Mouse (Mus musculus) lung, embryonic 14.5 days (tissue): Measurements from ENCODE around the gene Gucd1. TPM values are rescaled to one million over a fixed set of nuclear protein-coding genes. Genes with fewer than 3 reads are reported as not detected.
A peak's percentile ranks its signal among the peaks of the same experiment; 100 is the strongest.
"Not testable (repeated sequence)": the region's sequence is repeated elsewhere in the genome, so short reads cannot be mapped to it uniquely, and the experiment has no call there.

ENCODE experiments used
- ATAC-seq: fragments of 200-750 bp; cut with Nextera tagmentation; 2 replicates; pipeline ENCODE4 v1.8.0; 2017; ENCODE audit warnings: mild to moderate bottlenecking, moderate TSS enrichment, moderate library complexity; ENCODE audit not compliant: insufficient read depth
- DNase-seq: peaks from one replicate; pipeline ENCODE4 v3.0.0-alpha.2; 2015
- H3K27ac ChIP-seq: fragments of 300-500 bp; sonication (generic); 2 replicates; pipeline ENCODE4 v1.5.1; 2014; ENCODE audit warnings: low read depth, mild to moderate bottlenecking, moderate library complexity
- H3K27me3 ChIP-seq: fragments of 300-500 bp; sonication (generic); 2 replicates; pipeline ENCODE4 v1.6.1; 2014; ENCODE audit warnings: low read length, control low read depth; ENCODE audit not compliant: insufficient read depth
- H3K36me3 ChIP-seq: fragments of 300-500 bp; sonication (generic); 2 replicates; pipeline ENCODE4 v1.6.1; 2014; ENCODE audit warnings: control low read depth; ENCODE audit not compliant: insufficient read depth
- H3K4me1 ChIP-seq: fragments of 300-500 bp; sonication (generic); 2 replicates; pipeline ENCODE4 v1.6.1; 2014; ENCODE audit warnings: antibody characterized with exemption, control low read depth; ENCODE audit not compliant: insufficient read depth
- H3K4me2 ChIP-seq: fragments of 300-500 bp; sonication (generic); 2 replicates; pipeline ENCODE4 v1.6.1; 2014; ENCODE audit warnings: mild to moderate bottlenecking
- H3K4me3 ChIP-seq: fragments of 300-500 bp; sonication (generic); 2 replicates; pipeline ENCODE4 v1.5.1; 2014; ENCODE audit warnings: low read depth, low read length
- H3K9ac ChIP-seq: fragments of 300-500 bp; sonication (generic); 2 replicates; pipeline ENCODE4 v1.6.1; 2014
- H3K9me3 ChIP-seq: fragments of 300-500 bp; sonication (generic); 2 replicates; pipeline ENCODE4 v1.6.1; 2016; ENCODE audit warnings: low read depth, low read length, control low read depth
- CTCF ChIP-seq: IDR thresholded peaks from 2 replicates; pipeline ENCODE4 v1.5.1; 2016; ENCODE audit warnings: antibody characterized with exemption, low read depth
- WGBS: fragments of 180-500 bp; shearing (Covaris S2); extraction: QIAGEN DNeasy Blood & Tissue Kit; methylation state at CpG from one replicate; pipeline ENCODE4 v1.1.7; 2014; 5-methylcytosine and 5-hydroxymethylcytosine counted together
- polyA plus RNA-seq: library from polyadenylated mRNA; unstranded; fragments of >200 nt; fragmentation: Nextera tagmentation; extraction: Ambion mirVana; gene quantifications from 2 replicates; pipeline ENCODE4 v1.2.1, GENCODE M21; 2014

Gucd1 gene
- polyA plus RNA-seq, 1 experiment from 2014 or later = 32.6 TPM

DNA sequence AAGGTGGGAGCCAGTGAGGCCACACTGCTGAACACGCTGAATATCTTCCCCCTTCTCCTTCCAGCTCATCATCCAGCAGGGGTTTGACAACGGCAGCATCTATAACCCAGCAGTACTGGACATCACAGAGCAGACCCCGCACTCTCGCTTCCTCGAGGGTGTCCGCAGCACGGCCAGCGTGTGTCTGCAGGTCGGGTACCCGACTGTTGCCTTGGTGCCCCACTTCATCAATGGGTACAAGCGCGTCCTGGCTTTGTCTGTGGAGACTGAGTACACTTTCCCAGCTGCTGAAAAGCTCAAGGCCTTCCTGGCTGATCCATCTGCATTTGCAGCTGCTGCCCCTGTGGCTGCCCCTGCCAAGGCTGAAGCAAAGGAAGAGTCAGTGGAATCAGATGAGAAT is 165.2 kb downstream of the Gucd1 start:
- Histone ChIP-seq H3K27ac (no peak overlapping the region), H3K36me3 (no peaks in the 10 kb centered on the region), H3K9me3 (no peaks in the 10 kb centered on the region), H3K4me3 (no peak overlapping the region), H3K27me3 (no peaks in the 10 kb centered on the region), H3K9ac (no peak overlapping the region), H3K4me2 (no peak overlapping the region), H3K4me1 (no peaks in the 10 kb centered on the region)
- WGBS = 94% methylated on average over 12 of the region's 12 CpGs
- DNase-seq (no peak), ATAC-seq (no peak)
- no peak for TF ChIP-seq CTCF

DNA sequence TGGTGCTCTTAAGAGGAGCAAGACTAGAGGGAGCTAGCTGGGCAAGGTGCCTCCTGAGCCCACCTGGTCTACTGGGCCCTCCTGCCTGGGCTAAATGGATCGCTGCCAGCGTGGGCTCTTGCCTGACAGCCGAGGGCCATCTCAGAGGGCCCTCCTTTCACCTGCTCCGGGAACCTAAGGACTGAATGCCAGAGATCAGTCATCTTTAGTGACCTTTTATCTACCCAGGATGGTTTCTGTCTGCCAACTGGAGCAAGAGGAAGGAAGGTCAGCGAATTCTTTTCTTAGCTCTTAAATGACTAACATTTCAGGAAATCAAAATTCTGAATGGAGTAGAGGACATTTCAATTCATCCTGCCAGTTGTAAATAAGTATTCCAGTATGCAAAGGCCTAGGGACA is 167.2 kb downstream of the Gucd1 start:
- WGBS = 73% methylated on average over 5 of the region's 5 CpGs
- H3K27me3 ChIP-seq = no peaks in the 10 kb centered on the region
- no peak for TF ChIP-seq CTCF
- H3K9ac ChIP-seq = no peak overlapping the region
- H3K27ac ChIP-seq = no peak overlapping the region
- no peak overlapping the region for H3K4me3 ChIP-seq
- H3K9me3 ChIP-seq = no peaks in the 10 kb centered on the region
- no peaks in the 10 kb centered on the region for H3K4me1 ChIP-seq
- H3K36me3 ChIP-seq = no peaks in the 10 kb centered on the region
- ATAC-seq (no peak), DNase-seq (no peak)
- no peak overlapping the region for H3K4me2 ChIP-seq

DNA sequence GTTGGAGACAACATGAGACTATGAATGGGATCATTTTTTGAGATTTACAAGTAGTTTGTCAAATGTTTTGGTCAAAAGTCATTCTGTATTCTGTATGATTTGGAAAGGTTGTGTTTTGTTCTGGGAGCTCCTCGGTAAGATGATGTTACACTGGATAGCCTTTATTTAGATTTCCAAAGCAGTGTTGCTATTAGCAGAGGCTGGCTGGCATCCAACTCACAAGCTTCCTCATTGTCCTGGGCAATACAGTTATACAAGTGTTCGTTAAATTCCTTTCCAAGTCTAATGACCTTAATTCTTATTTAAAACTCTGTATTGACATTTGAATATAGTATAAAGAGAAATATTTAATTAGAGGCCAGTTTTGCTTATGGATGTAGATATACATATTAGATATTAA is 172.5 kb downstream of the Gucd1 start:
- no peak overlapping the region for H3K27ac ChIP-seq
- ATAC-seq (no peak), DNase-seq (peak; percentile 71)
- H3K27me3 ChIP-seq = no peaks in the 10 kb centered on the region
- H3K4me3 ChIP-seq = no peak overlapping the region
- H3K4me1 ChIP-seq = no peaks in the 10 kb centered on the region
- H3K9me3 ChIP-seq = no peaks in the 10 kb centered on the region
- no peaks in the 10 kb centered on the region for H3K36me3 ChIP-seq
- no peak overlapping the region for H3K4me2 ChIP-seq
- 38% methylated on average over 2 of the region's 2 CpGs for WGBS
- no peak overlapping the region for H3K9ac ChIP-seq
- no peak for TF ChIP-seq CTCF

DNA sequence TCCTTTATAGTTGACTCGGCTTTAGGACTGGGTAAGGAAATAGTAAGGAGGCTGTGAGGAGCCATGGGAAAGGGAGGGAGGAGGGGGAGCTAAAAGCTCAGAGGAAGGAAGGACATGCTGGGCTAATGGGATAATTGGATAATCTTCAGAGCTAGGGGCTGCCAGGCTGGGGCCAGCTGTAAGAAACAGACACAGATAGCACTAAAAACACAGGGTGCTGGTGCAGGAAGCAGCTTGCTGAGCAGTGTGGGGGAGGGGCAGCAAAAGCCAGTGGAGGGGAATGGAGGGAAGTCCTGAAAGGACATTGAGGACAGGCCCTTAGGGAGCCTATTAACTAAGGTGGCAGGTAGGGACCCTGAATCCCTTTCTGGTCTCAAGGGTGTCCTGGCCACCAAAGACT is 173.2 kb downstream of the Gucd1 start:
- DNase-seq, H3K9ac ChIP-seq, ATAC-seq, H3K27ac ChIP-seq, H3K36me3 ChIP-seq, H3K4me1 ChIP-seq, H3K9me3 ChIP-seq, H3K4me3 ChIP-seq, H3K27me3 ChIP-seq, H3K4me2 ChIP-seq: not testable (repeated sequence)
- WGBS = 73% methylated on average over 1 of the region's 1 CpGs

DNA sequence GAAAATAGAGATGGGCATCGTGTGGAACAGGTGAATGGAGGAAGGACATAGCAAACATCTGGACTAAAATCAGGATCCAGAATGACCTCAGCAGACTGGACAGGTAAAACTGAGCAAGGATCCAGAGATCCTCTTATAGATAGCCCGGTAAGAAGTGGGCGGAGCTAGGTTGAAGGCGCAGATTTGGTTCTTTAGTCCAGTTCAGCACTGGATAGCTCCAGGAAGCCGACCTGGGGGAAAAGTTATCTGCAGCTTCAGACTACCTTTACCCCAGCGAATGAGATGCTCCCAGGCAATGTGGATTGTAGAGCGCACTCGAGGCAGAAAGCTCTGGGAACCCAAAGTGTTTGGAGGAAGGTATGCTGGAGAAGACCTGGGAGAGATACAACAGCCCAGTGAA is 175.8 kb downstream of the Gucd1 start:
- Histone ChIP-seq H3K9me3 (no peaks in the 10 kb centered on the region), H3K4me2 (no peak overlapping the region), H3K4me3 (no peak overlapping the region), H3K9ac (no peak overlapping the region), H3K4me1 (no peaks in the 10 kb centered on the region), H3K27me3 (no peaks in the 10 kb centered on the region), H3K36me3 (no peaks in the 10 kb centered on the region), H3K27ac (no peak overlapping the region)
- DNase-seq (peak; percentile 56), ATAC-seq (no peak)
- no peak for TF ChIP-seq CTCF
- 32% methylated on average over 8 of the region's 8 CpGs for WGBS

DNA sequence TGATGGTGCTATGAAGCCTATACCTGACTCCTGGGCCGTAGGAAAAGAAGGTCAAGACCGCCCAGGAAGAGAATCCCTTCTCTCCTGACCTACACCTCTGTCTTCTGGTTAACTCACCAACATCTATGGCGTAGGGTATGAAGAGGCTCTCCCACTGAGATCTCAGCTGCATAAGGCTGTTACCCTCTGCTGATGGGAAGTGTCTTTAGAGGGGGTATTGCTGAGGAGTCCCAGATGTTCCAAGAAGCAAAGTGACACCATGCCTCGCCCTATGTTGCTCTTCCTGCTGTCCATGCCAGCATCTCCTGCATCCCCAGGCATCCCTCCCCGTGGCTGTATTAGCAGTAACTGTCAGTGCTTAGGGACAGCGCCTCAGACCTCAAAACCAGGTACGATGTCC is 178.4 kb downstream of the Gucd1 start:
- TF ChIP-seq CTCF = no peak
- ATAC-seq = no peak; the same call in 1 of the 2 replicates
- no peaks in the 10 kb centered on the region for H3K36me3 ChIP-seq
- peak; percentile 36 for DNase-seq
- H3K27ac ChIP-seq = no peak overlapping the region
- H3K4me1 ChIP-seq = no peaks in the 10 kb centered on the region
- no peak overlapping the region for H3K4me2 ChIP-seq
- no peaks in the 10 kb centered on the region for H3K9me3 ChIP-seq
- H3K4me3 ChIP-seq = no peak overlapping the region
- no peak overlapping the region for H3K9ac ChIP-seq
- WGBS = 64% methylated on average over 7 of the region's 7 CpGs
- no peaks in the 10 kb centered on the region for H3K27me3 ChIP-seq

DNA sequence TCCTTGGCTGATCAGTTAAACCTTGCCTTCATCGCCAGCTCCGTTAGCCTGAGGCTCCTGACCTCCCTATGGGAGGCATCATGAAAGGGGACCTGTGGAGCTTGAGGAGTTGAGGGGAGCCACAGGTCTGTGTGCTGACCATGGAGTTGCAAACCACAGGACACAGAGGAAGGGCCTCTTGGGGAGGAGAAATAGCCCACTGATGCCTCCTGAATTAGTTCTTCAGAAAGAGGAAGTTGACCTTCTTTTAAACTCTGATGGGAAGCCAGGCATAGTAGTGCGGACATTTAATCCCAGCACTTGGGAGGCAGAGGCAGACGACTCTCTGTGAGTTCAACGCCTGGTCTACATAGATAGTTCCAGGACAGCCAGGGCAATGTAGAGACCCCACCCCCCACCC is 178.9 kb downstream of the Gucd1 start:
- H3K27me3 ChIP-seq = no peaks in the 10 kb centered on the region
- peaks cover 4% of the 10 kb centered on the region; the same call in 1 of the 2 replicates for H3K4me1 ChIP-seq
- H3K4me2 ChIP-seq = no peak overlapping the region
- H3K36me3 ChIP-seq = no peaks in the 10 kb centered on the region
- DNase-seq = no peak
- no peak for ATAC-seq
- H3K4me3 ChIP-seq = no peak overlapping the region
- H3K9ac ChIP-seq = no peak overlapping the region
- no peaks in the 10 kb centered on the region for H3K9me3 ChIP-seq
- 81% methylated on average over 5 of the region's 5 CpGs for WGBS
- no peak overlapping the region for H3K27ac ChIP-seq
- no peak for TF ChIP-seq CTCF

DNA sequence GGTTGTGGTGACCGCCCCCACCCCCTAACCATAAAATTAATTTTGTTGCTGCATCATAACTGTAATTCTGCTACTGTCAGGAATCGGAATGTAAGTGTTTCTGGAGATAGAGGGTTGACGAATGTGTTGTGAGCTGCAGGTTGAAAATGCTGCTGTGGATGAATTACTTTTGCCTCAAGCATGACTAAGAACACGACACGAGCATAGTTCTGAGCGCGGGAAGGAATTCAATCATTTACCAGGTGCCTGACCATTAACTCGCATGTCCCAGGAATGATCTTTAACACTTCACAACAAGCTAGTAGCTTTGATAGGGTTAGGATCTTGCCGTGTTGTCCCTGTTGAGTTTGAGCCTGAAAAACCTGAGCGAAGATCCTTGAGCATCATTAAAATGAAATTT is 180.5 kb downstream of the Gucd1 start:
- H3K4me3 ChIP-seq = no peak overlapping the region
- no peak for ATAC-seq
- no peak for DNase-seq

More for the DNA sequence above, 180.5 kb downstream of the Gucd1 start:
- no peak for TF ChIP-seq CTCF
- no peak overlapping the region for H3K27ac ChIP-seq
- H3K27me3 ChIP-seq = no peaks in the 10 kb centered on the region
- H3K36me3 ChIP-seq = no peaks in the 10 kb centered on the region
- peaks cover 8% of the 10 kb centered on the region; the same call in 1 of the 2 replicates for H3K4me1 ChIP-seq
- no peaks in the 10 kb centered on the region for H3K9me3 ChIP-seq
- no peak overlapping the region for H3K4me2 ChIP-seq
- 79% methylated on average over 10 of the region's 10 CpGs for WGBS
- H3K9ac ChIP-seq = no peak overlapping the region
